Mouse (Mus musculus) midbrain, embryonic 13.5 days (tissue): ENCODE results near the gene Kiz. TPM values are rescaled to one million over a fixed set of nuclear protein-coding genes. Genes with fewer than 3 reads are reported as not detected.

Experiments used
- ATAC-seq: fragments of 200-750 bp; cut with Nextera tagmentation; 2 replicates; pipeline ENCODE4 v1.8.0; 2017; ENCODE audit warnings: mild to moderate bottlenecking, moderate TSS enrichment, moderate library complexity
- H3K27ac ChIP-seq: fragments of 300-500 bp; sonication (generic); 2 replicates; pipeline ENCODE4 v1.5.1; 2015; ENCODE audit warnings: inconsistent platforms, mild to moderate bottlenecking, moderate library complexity
- H3K27me3 ChIP-seq: fragments of 300-500 bp; sonication (generic); 2 replicates; pipeline ENCODE4 v1.6.1; 2015; ENCODE audit warnings: mild to moderate bottlenecking, inconsistent platforms
- H3K36me3 ChIP-seq: fragments of 300-500 bp; sonication (generic); 2 replicates; pipeline ENCODE4 v1.6.1; 2015; ENCODE audit warnings: mild to moderate bottlenecking, inconsistent platforms
- H3K4me1 ChIP-seq: fragments of 300-500 bp; sonication (generic); replicated peaks from 2 replicates; pipeline ENCODE4 v1.6.1; 2015; ENCODE audit warnings: inconsistent platforms
- H3K4me2 ChIP-seq: fragments of 300-500 bp; sonication (generic); replicated peaks from 2 replicates; pipeline ENCODE4 v1.6.1; 2015; ENCODE audit warnings: moderate library complexity, mild to moderate bottlenecking, inconsistent platforms
- H3K4me3 ChIP-seq: fragments of 300-500 bp; sonication (generic); replicated peaks from 2 replicates; pipeline ENCODE4 v1.5.1; 2015; ENCODE audit warnings: mild to moderate bottlenecking, inconsistent platforms
- H3K9ac ChIP-seq: fragments of 300-500 bp; sonication (generic); replicated peaks from 2 replicates; pipeline ENCODE4 v1.6.1; 2015; ENCODE audit warnings: mild to moderate bottlenecking, inconsistent platforms
- H3K9me3 ChIP-seq: fragments of 300-500 bp; sonication (generic); 2 replicates; pipeline ENCODE4 v1.6.1; 2016; ENCODE audit warnings: mild to moderate bottlenecking, inconsistent platforms
- WGBS: fragments of 180-500 bp; shearing (Covaris S2); methylation state at CpG from one replicate; pipeline ENCODE4 v1.1.7; 2015; 5-methylcytosine and 5-hydroxymethylcytosine counted together
- polyA plus RNA-seq: library from polyadenylated mRNA; unstranded; fragments of >200 nt; fragmentation: Nextera tagmentation; extraction: Ambion mirVana; gene quantifications from 2 replicates; pipeline ENCODE4 v1.2.1, GENCODE M21; 2015

The Kiz gene
- 33.5 and 34.9 TPM in 2 replicates for polyA plus RNA-seq

DNA sequence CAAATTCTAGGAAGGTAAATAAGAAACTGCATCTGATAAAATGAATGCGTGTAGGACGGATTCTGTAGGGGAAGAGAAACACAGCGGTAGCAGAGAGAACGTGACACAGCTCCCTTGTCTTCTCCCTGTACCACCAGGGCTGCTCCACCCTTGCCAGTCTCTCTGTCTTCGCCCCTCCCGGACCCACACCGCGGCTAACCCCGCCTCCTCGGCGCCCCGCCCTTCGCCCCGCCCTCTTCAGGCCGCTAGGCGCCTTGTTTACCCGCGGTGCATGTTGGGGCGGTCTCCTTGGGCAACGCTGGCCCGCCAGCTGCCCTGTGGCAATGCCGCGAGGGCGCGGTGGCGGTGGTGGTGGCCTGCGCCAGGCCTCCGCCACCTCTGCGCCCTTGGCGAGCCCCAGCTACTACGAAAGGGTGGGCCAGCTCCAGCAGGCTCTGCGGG, at the start of gene Kiz:
TSS of gene Kiz (plus strand) at position 266 of the 441 bp plus-strand sequence.
- peak within 1 kb of the TSS; percentile 80 for H3K4me2 ChIP-seq
- peaks cover 5% of the 10 kb centered on the region; the same call in 1 of the 2 replicates for H3K4me1 ChIP-seq
- H3K27me3 ChIP-seq: 0 out of 2 replicates have a peak, but pooled peaks cover 12% of the 10 kb centered on the region
- ATAC-seq: peak; percentile 98
- peak within 1 kb of the TSS; percentile 89 for H3K27ac ChIP-seq
- H3K4me3 ChIP-seq: peak within 1 kb of the TSS; percentile 83
- 2% methylated on average over 32 of the region's 32 CpGs for WGBS
- H3K36me3 ChIP-seq: no peaks in the 10 kb centered on the region
- H3K9ac ChIP-seq: peak within 1 kb of the TSS; percentile 82
- H3K9me3 ChIP-seq: no peaks in the 10 kb centered on the region

DNA sequence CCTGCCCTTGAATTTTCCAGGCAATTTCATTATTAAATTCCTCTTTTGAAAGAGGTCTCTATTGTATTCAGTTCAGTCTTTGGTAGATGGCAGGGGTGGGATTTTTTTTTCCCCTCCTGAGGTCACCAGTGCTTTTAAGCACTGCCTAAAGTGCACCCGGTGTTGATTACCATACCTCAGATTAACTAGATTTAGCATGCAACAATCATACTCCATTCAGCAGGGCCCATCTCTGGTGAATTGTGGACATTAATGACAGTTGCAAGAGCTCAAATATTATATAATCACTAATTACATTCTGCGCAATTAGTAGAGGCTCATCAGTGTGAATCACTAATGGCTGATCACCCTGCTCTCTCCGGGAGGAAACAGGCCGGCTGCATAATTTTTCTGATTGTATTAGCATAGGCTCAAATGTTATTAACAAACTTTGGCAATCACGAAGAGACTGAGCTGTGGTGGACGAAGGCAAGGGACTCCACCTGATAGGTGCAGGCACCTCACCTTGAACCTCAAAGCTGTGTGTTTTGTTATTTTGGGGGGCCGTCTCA, 45.9 kb upstream of the Kiz start:
- Histone ChIP-seq H3K4me2 (no peak overlapping the region), H3K27ac (no peak overlapping the region), H3K9me3 (peaks cover 6% of the 10 kb centered on the region), H3K4me3 (no peak overlapping the region), H3K9ac (no peak overlapping the region), H3K36me3 (no peaks in the 10 kb centered on the region), H3K4me1 (peaks cover 11% of the 10 kb centered on the region), H3K27me3 (no peaks in the 10 kb centered on the region)
- WGBS: 71% methylated on average over 7 of the region's 7 CpGs
- ATAC-seq: no peak

DNA sequence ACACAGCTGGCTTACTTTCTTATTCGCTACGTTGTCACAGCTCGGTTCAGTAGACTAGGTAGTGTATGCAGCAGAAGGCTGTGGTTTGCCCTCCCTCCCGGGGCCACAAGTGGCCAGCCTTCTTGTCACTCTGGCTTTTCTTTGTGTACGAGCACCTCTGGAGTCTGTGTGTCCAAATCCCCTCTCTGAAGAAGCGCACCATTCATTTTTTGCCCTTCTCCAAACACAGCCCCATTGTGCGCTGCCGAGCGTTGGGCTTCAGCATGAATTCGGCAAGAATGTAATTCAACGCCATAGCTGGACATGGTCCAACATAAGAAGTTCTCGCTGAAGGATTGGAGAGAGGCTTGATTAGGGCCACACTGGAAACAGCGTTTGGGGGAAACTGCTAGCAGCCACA, 45.0 kb upstream of the Kiz start:
- no peak overlapping the region for H3K4me3 ChIP-seq
- peak overlapping the region; percentile 2; the same call in 1 of the 2 replicates for H3K27ac ChIP-seq
- peak; percentile 76 for ATAC-seq
- peak overlapping the region; percentile 14 for H3K4me2 ChIP-seq
- 28% methylated on average over 13 of the region's 13 CpGs for WGBS
- H3K4me1 ChIP-seq: peaks cover 11% of the 10 kb centered on the region
- peaks cover 6% of the 10 kb centered on the region for H3K9me3 ChIP-seq
- no peak overlapping the region for H3K9ac ChIP-seq
- no peaks in the 10 kb centered on the region for H3K36me3 ChIP-seq
- no peaks in the 10 kb centered on the region for H3K27me3 ChIP-seq

DNA sequence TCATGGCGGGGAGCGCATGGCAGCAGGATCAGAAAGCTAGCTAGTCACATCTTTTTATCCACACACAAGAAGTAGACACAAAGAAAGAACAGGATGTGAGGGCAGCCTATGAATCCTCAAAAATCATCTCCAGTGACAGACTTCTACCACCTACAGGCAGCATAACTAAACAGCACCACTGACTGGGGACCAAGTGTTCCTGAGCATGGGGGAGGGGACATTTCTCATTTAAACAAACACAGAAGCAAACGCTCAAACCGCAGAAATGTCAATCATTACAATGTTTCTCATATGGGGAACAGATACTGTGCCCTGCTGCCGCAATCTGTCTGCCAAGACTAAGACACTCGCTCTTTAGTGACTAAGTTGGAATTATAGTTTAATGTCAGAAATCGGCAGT, 40.7 kb upstream of the Kiz start:
- Histone ChIP-seq H3K4me1 (peaks cover 6% of the 10 kb centered on the region), H3K27me3 (no peaks in the 10 kb centered on the region), H3K4me2 (no peak overlapping the region), H3K4me3 (no peak overlapping the region), H3K9me3 (no peaks in the 10 kb centered on the region), H3K36me3 (no peaks in the 10 kb centered on the region), H3K9ac (no peak overlapping the region), H3K27ac (no peak overlapping the region)
- no peak for ATAC-seq
- WGBS: 90% methylated on average over 7 of the region's 7 CpGs

- Histone ChIP-seq H3K4me3 (no peak overlapping the region), H3K9ac (no peak overlapping the region), H3K9me3 (no peaks in the 10 kb centered on the region), H3K36me3 (no peaks in the 10 kb centered on the region), H3K4me1 (peaks cover 10% of the 10 kb centered on the region), H3K27ac (no peak overlapping the region), H3K27me3 (peaks cover 17% of the 10 kb centered on the region), H3K4me2 (no peak overlapping the region)
- 85% methylated on average over 4 of the region's 4 CpGs for WGBS
- ATAC-seq: no peak
These were observed 36.6 kb upstream of the Kiz start for GRCm38 (mm10) chr2:146819065-146819464.

GRCm38 (mm10) chr2:146823483-146823951, 32.1 kb upstream of the Kiz start:
- H3K4me2 ChIP-seq: peak overlapping the region; percentile 20; the same call in 1 of the 2 replicates
- WGBS: 17% methylated on average over 11 of the region's 11 CpGs
- H3K36me3 ChIP-seq: no peaks in the 10 kb centered on the region
- H3K27ac ChIP-seq: peak overlapping the region; percentile 60
- H3K9ac ChIP-seq: 0 out of 2 replicates have a peak overlapping the region, but pooled peaks have one; percentile 32
- no peaks in the 10 kb centered on the region for H3K9me3 ChIP-seq
- no peak overlapping the region for H3K4me3 ChIP-seq
- ATAC-seq: peak; percentile 58; the same call in 1 of the 2 replicates
- H3K27me3 ChIP-seq: peaks cover 44% of the 10 kb centered on the region
- peaks cover 11% of the 10 kb centered on the region for H3K4me1 ChIP-seq

DNA sequence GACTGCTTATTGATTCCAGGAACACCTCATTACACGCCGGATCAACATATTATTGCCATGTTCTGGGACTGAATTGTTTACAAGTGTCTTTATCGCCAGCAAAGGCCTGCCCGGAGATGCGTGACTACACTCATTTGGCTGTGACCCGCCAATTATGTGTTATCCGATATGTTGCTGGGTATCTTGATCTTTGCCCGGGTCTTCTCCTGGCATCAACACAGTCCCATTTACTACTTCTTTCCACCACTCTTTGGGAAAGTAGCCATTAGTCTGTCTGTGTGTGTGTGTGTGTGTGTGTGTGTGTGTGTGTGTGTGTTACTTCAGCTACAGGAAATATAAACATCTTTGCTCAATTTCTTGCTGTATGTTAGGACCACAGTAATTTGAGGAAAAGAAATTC, 31.6 kb upstream of the Kiz start:
- H3K27ac ChIP-seq: 0 out of 2 replicates have a peak overlapping the region, but pooled peaks have one; percentile 60
- peaks cover 11% of the 10 kb centered on the region for H3K4me1 ChIP-seq
- no peaks in the 10 kb centered on the region for H3K9me3 ChIP-seq
- peaks cover 49% of the 10 kb centered on the region for H3K27me3 ChIP-seq
- peak; percentile 56 for ATAC-seq
- 30% methylated on average over 8 of the region's 8 CpGs for WGBS
- no peak overlapping the region for H3K9ac ChIP-seq
- H3K36me3 ChIP-seq: no peaks in the 10 kb centered on the region
- peak overlapping the region; percentile 20; the same call in 1 of the 2 replicates for H3K4me2 ChIP-seq
- H3K4me3 ChIP-seq: no peak overlapping the region

- Histone ChIP-seq H3K9ac (no peak overlapping the region), H3K4me3 (no peak overlapping the region), H3K27ac (no peak overlapping the region), H3K4me2 (no peak overlapping the region), H3K9me3 (no peaks in the 10 kb centered on the region), H3K27me3 (peaks cover 73% of the 10 kb centered on the region), H3K4me1 (peaks cover 18% of the 10 kb centered on the region), H3K36me3 (no peaks in the 10 kb centered on the region)
- no peak for ATAC-seq
- WGBS: 85% methylated on average over 4 of the region's 4 CpGs
These were observed 27.7 kb upstream of the Kiz start for GRCm38 (mm10) chr2:146828006-146828405.

DNA sequence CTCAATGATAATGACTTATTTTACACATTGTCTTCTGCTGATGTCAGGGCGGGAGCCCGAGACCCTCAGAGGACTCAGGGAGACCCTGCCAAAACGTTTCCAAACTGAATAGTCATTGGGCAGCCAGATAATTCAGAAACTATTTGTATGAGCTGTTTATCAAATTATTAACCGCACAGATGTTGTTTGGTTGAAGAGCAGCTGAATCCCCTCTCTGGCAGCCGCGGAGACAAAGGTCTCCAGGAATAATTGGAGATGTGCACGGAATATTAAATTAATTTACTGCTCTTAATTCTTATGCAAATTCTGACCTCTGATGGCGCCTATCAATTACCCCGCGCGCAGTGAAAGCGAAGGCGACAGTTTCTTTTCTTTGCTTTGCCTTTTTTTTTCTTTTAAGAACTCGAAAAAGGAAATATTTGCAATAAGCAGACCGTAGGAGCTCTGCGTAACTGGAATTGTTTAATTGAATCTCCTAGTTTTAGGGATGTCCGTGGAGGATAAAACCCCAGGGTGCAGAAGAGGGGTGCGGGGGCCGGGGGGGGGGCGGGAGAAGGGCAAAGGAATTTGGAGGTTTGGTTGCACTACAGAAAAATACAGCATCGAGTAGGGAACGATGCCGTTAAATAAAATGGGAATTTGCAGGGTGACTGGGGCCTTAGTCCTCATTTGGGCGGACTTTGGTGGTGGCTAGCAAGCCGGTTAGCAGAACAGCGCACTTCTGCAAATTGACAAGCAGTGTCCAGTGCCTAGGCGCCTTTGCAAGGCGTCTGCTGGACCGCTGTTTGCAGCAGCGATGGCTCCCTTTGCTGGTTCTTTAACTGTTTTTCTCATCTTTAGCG, 22.2 kb upstream of the Kiz start:
- Histone ChIP-seq H3K4me3 (peak overlapping the region; percentile 39), H3K27ac (peak overlapping the region; percentile 91), H3K9ac (peak overlapping the region; percentile 62), H3K4me1 (peaks cover 56% of the 10 kb centered on the region), H3K9me3 (no peaks in the 10 kb centered on the region), H3K36me3 (no peaks in the 10 kb centered on the region), H3K4me2 (peak overlapping the region; percentile 54), H3K27me3 (peaks cover 82% of the 10 kb centered on the region)
- 1% methylated on average over 31 of the region's 31 CpGs for WGBS
- 0 out of 2 replicates have a peak, but pooled peaks have one; percentile 1 for ATAC-seq

DNA sequence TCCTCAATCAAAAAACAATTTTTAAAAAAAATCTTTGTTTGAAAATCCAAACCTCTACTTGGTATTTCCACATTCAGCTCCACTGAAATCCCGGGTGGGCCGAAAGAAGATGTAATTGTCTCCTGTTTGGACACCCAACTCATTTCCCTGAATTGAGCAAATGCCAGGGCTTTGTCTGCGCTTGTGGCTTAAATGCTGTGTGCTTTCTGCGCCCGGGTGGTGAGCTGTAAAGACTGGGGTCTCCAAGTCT, 21.7 kb upstream of the Kiz start:
- Histone ChIP-seq H3K27ac (peak overlapping the region; percentile 91), H3K9ac (peak overlapping the region; percentile 62), H3K4me3 (peak overlapping the region; percentile 39), H3K27me3 (peaks cover 82% of the 10 kb centered on the region), H3K36me3 (no peaks in the 10 kb centered on the region), H3K4me2 (peak overlapping the region; percentile 54), H3K9me3 (no peaks in the 10 kb centered on the region), H3K4me1 (peaks cover 61% of the 10 kb centered on the region)
- no peak for ATAC-seq
- under 1% methylated on average over 5 of the region's 5 CpGs for WGBS

- Histone ChIP-seq H3K36me3 (no peaks in the 10 kb centered on the region), H3K4me3 (peak overlapping the region; percentile 39), H3K27me3 (peaks cover 81% of the 10 kb centered on the region), H3K27ac (peak overlapping the region; percentile 91), H3K4me1 (peaks cover 67% of the 10 kb centered on the region), H3K9ac (peak overlapping the region; percentile 62), H3K4me2 (peak overlapping the region; percentile 54), H3K9me3 (no peaks in the 10 kb centered on the region)
- under 1% methylated on average over 61 of the region's 63 CpGs for WGBS
- ATAC-seq: peak; percentile 77
These were observed 21.1 kb upstream of the Kiz start for GRCm38 (mm10) chr2:146834314-146835201.
